8 mouse cellular contexts compared by ENCODE assay signal in the genomic region with DNA sequence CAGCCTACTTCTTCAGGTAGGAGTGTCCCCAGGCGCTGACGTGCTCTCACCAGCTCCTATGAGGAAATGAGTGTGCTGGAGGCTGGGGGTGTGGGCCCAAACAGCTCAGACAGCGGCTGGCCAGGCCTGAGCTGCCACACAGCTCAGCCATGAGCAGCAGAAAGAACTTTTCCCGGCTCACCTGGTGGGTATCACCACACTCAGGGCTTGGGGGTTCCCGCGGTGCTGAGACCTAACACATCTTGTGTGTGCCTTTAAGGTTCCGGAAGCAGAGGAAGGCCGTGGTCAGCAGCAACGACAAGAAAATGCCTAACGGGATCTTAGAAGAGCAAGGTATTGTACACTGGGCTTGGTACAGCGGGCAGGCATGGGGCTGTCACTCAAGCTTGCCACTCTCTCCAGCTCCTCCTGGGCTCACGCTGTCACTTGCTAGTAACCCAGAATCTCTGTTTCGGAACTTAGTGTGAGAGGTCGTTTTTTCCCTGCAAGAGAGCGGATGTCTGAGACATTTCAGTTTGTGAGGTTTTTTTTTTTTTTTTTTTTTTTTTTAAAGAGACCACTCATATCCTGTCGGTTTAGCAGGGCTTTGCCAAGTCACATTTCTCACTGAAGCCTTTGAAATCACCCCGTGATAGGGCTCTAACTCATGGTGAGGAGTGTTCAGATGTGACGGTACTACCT.
A peak's percentile ranks its signal among the peaks of the same experiment; 100 is the strongest.
DNase-seq lines count a peak whose midpoint lies in the region; ATAC-seq lines count a peak whose summit lies in the region.

No protein-coding gene starts in this region.

- H3K4me2 ChIP-seq in embryonic facial prominence, embryonic 14.5 days (ENCODE audit: low read depth, low read length): peak overlapping the region; percentile 23
- peak overlapping the region; percentile 33 for H3K4me2 ChIP-seq in limb, embryonic 12.5 days

- no peak overlapping the region for H3K27ac ChIP-seq in embryonic facial prominence, embryonic 14.5 days (replicated peaks; ENCODE audit: low read depth, low read length)
- peak overlapping the region; percentile 37; the same call in 1 of the 2 replicates for H3K27ac ChIP-seq in limb, embryonic 12.5 days

- WGBS in embryonic facial prominence, embryonic 14.5 days: 49% methylated on average over 18 of the region's 18 CpGs
- WGBS in limb, embryonic 12.5 days: 45% methylated on average over 18 of the region's 18 CpGs

- peak; percentile 24 for DNase-seq in gastrocnemius, postnatal 14 days
- DNase-seq in gastrocnemius, postnatal 25 days: no peak
- peak; percentile 34 for DNase-seq in embryonic facial prominence, embryonic 14.5 days (ENCODE audit: low spot score)
- DNase-seq in yolk sac, embryonic 10.5 days (ENCODE audit: low spot score): no peak
- DNase-seq in Muller cell, postnatal 12 days (ENCODE audit: inconsistent ontology term): no peak
- no peak for DNase-seq in frontal cortex, postnatal 25 days (ENCODE audit: low spot score in 2 of 2)

- no peak for ATAC-seq in embryonic facial prominence, embryonic 14.5 days (ENCODE audit: low read depth)
- ATAC-seq in limb, embryonic 12.5 days (ENCODE audit: insufficient number of reproducible peaks, insufficient read depth, low FRiP score, low TSS enrichment, low read depth): no peak
- peak; percentile 18 for ATAC-seq in monocyte, adult 5-6 weeks (replicated peaks; ENCODE audit: insufficient number of reproducible peaks, low FRiP score, low TSS enrichment, poor library complexity, severe bottlenecking)

- no peaks in the 10 kb centered on the region for H3K27me3 ChIP-seq in embryonic facial prominence, embryonic 14.5 days (replicated peaks; ENCODE audit: control insufficient read depth, insufficient read depth, low read length)
- no peaks in the 10 kb centered on the region for H3K27me3 ChIP-seq in limb, embryonic 12.5 days

- intact Hi-C loops in gastrocnemius, postnatal 14 days (cut with DNase I; ENCODE audit: low total_unique reads): no loop called here

- H3K9me3 ChIP-seq in embryonic facial prominence, embryonic 14.5 days (ENCODE audit: control insufficient read depth, low read length): no peaks in the 10 kb centered on the region
- H3K9me3 ChIP-seq in limb, embryonic 12.5 days: 0 out of 2 replicates have a peak, but pooled peaks cover 3% of the 10 kb centered on the region

- no peaks in the 10 kb centered on the region for H3K36me3 ChIP-seq in embryonic facial prominence, embryonic 14.5 days (ENCODE audit: control insufficient read depth, insufficient read depth, low read length)
- H3K36me3 ChIP-seq in limb, embryonic 12.5 days: no peaks in the 10 kb centered on the region

- 0 out of 2 replicates have a peak overlapping the region, but pooled peaks have one; percentile 2 for H3K9ac ChIP-seq in embryonic facial prominence, embryonic 14.5 days (ENCODE audit: low read depth, low read length)
- 0 out of 2 replicates have a peak overlapping the region, but pooled peaks have one; percentile 23 for H3K9ac ChIP-seq in limb, embryonic 12.5 days (replicated peaks)

- H3K4me1 ChIP-seq in embryonic facial prominence, embryonic 14.5 days (ENCODE audit: control insufficient read depth, insufficient read depth, low read length): 0 out of 2 replicates have a peak, but pooled peaks cover 6% of the 10 kb centered on the region
- peaks cover 10% of the 10 kb centered on the region for H3K4me1 ChIP-seq in limb, embryonic 12.5 days (replicated peaks)

- peak overlapping the region; percentile 10; the same call in 1 of the 2 replicates for H3K4me3 ChIP-seq in embryonic facial prominence, embryonic 14.5 days (ENCODE audit: low read depth, low read length)
- 0 out of 2 replicates have a peak overlapping the region, but pooled peaks have one; percentile 2 for H3K4me3 ChIP-seq in limb, embryonic 12.5 days (replicated peaks)

Comparison
In these comparisons a context has a peak if more than half of its experiments do, and no peak if none do; other contexts are left out.
1. DNase-seq: peak in gastrocnemius, postnatal 14 days (single experiment) and embryonic facial prominence, embryonic 14.5 days (single experiment); none in gastrocnemius, postnatal 25 days (single experiment), yolk sac, embryonic 10.5 days (single experiment), Muller cell, postnatal 12 days (single experiment) and frontal cortex, postnatal 25 days (0 of 2).